Mouse (Mus musculus) T-helper 2 cell (primary cell): ENCODE measurements at regions not wholly inside any gene's neighbourhood (a gene's known extent, or its start where the extent isn't known, plus 50 kb on each side); places are given as distances from the start of the nearest gene placed in this dataset.

Source experiments
- in situ Hi-C: fragments of 300-600 bp; cut with MboI, MseI; formaldehyde crosslinking; loops from one replicate; pipeline ENCODE4 v1.15.1; 2025; ENCODE audit warnings: high pct_unique_total_duplicates

- in situ Hi-C loops, result no loop called here
Measured at GRCm38 (mm10) chr4:6600766-6601367, 1638.0 kb downstream of the Car8 start.

GRCm38 (mm10) chr4:6596321-6596720 lies 1642.5 kb downstream of the Car8 start:
- in situ Hi-C loops, result no loop called here

GRCm38 (mm10) chr4:6592890-6593289 lies 1646.0 kb downstream of the Car8 start:
- in situ Hi-C loops, result loop anchor here (5.0 kb wide), 1 partner anchor 39 kb away; no protein-coding TSS in a partner anchor

GRCm38 (mm10) chr4:6561604-6562357 lies 1677.1 kb downstream of the Car8 start:
- in situ Hi-C loops, result loop anchor here (10.0 kb wide), 1 partner anchor 643 kb away; no protein-coding TSS in a partner anchor

GRCm38 (mm10) chr4:6539626-6540025 lies 1699.2 kb downstream of the Car8 start:
- in situ Hi-C loops, result loop anchor here (10.0 kb wide), 1 partner anchor 885 kb away; no protein-coding TSS in a partner anchor

- in situ Hi-C loops, result no loop called here
Measured at GRCm38 (mm10) chr4:6532441-6532840, 1706.4 kb downstream of the Car8 start.

- in situ Hi-C loops, result no loop called here
Measured at GRCm38 (mm10) chr4:6517626-6518025, 1721.2 kb downstream of the Car8 start.

GRCm38 (mm10) chr4:6514823-6515222 lies 1721.7 kb upstream of the Impad1 start:
- in situ Hi-C loops, result loop anchor here (5.0 kb wide), 1 partner anchor 78 kb away; no protein-coding TSS in a partner anchor

GRCm38 (mm10) chr4:6513635-6514034 lies 1720.5 kb upstream of the Impad1 start:
- in situ Hi-C loops, result loop anchor here (5.0 kb wide), 1 partner anchor 76 kb away; no protein-coding TSS in a partner anchor

- in situ Hi-C loops, result loop anchor here (5.0 kb wide), 1 partner anchor 76 kb away; no protein-coding TSS in a partner anchor
Measured at GRCm38 (mm10) chr4:6512749-6513364, 1719.7 kb upstream of the Impad1 start.

- in situ Hi-C loops, result no loop called here
Measured at GRCm38 (mm10) chr4:6508091-6508490, 1714.9 kb upstream of the Impad1 start.
